Mouse (Mus musculus): Measurements from ENCODE around the gene Kdm4b. TPM values are rescaled to one million over a fixed set of nuclear protein-coding genes. Genes with fewer than 3 reads are reported as not detected.

Kdm4b gene
- polyA plus RNA-seq, 1 experiment: 11.5 TPM

- no peak overlapping the region for H3K27ac ChIP-seq (ENCODE audit: insufficient read depth, low read length)
- no peaks in the 10 kb centered on the region for H3K4me1 ChIP-seq (ENCODE audit: control insufficient read depth, insufficient read depth, low read length)
- no peaks in the 10 kb centered on the region for H3K36me3 ChIP-seq (ENCODE audit: control insufficient read depth, insufficient read depth, low read length, poor library complexity, severe bottlenecking)
- H3K27me3 ChIP-seq (ENCODE audit: control insufficient read depth, insufficient read depth, low read length, poor library complexity, severe bottlenecking): no peaks in the 10 kb centered on the region
- H3K4me3 ChIP-seq (ENCODE audit: low read depth, low read length): no peak overlapping the region
- no peaks in the 10 kb centered on the region for H3K9me3 ChIP-seq (replicated peaks; ENCODE audit: control insufficient read depth, insufficient read depth, low read length, poor library complexity, severe bottlenecking)
- H3K9ac ChIP-seq (ENCODE audit: low read depth, poor library complexity, severe bottlenecking): no peak overlapping the region
- TF ChIP-seq CTCF (IDR thresholded peaks at IDR 0.05; ENCODE audit: low read depth, low read length): no peak
These were observed 5.4 kb downstream of the Kdm4b start for GRCm38 (mm10) chr17:56331256-56331655.

GRCm38 (mm10) chr17:56332987-56333386 lies 7.1 kb downstream of the Kdm4b start:
- no peaks in the 10 kb centered on the region for H3K36me3 ChIP-seq (ENCODE audit: control insufficient read depth, insufficient read depth, low read length, poor library complexity, severe bottlenecking)
- no peak overlapping the region for H3K9ac ChIP-seq (ENCODE audit: low read depth, poor library complexity, severe bottlenecking)
- no peak overlapping the region for H3K27ac ChIP-seq (ENCODE audit: insufficient read depth, low read length)
- H3K4me1 ChIP-seq (ENCODE audit: control insufficient read depth, insufficient read depth, low read length): no peaks in the 10 kb centered on the region
- no peaks in the 10 kb centered on the region for H3K9me3 ChIP-seq (replicated peaks; ENCODE audit: control insufficient read depth, insufficient read depth, low read length, poor library complexity, severe bottlenecking)
- no peaks in the 10 kb centered on the region for H3K27me3 ChIP-seq (ENCODE audit: control insufficient read depth, insufficient read depth, low read length, poor library complexity, severe bottlenecking)
- TF ChIP-seq EP300 (IDR thresholded peaks at IDR 0.05; ENCODE audit: insufficient read depth, low read depth, low read length) (no peak), CTCF (IDR thresholded peaks at IDR 0.05; ENCODE audit: low read depth, low read length) (peak; percentile 61), POLR2A (IDR thresholded peaks at IDR 0.05; ENCODE audit: insufficient read depth, low read length) (no peak)
- no peak overlapping the region for H3K4me3 ChIP-seq (ENCODE audit: low read depth, low read length)

- no peak for TF ChIP-seq EP300 (IDR thresholded peaks at IDR 0.05; ENCODE audit: insufficient read depth, low read depth, low read length)
- no peak for TF ChIP-seq POLR2A (IDR thresholded peaks at IDR 0.05; ENCODE audit: insufficient read depth, low read length)
- TF ChIP-seq CTCF (IDR thresholded peaks at IDR 0.05; ENCODE audit: low read depth, low read length): peak; percentile 65
- Histone ChIP-seq H3K9ac (ENCODE audit: low read depth, poor library complexity, severe bottlenecking) (no peak overlapping the region), H3K27ac (ENCODE audit: insufficient read depth, low read length) (no peak overlapping the region), H3K9me3 (replicated peaks; ENCODE audit: control insufficient read depth, insufficient read depth, low read length, poor library complexity, severe bottlenecking) (no peaks in the 10 kb centered on the region), H3K4me1 (ENCODE audit: control insufficient read depth, insufficient read depth, low read length) (no peaks in the 10 kb centered on the region), H3K4me3 (ENCODE audit: low read depth, low read length) (no peak overlapping the region), H3K36me3 (ENCODE audit: control insufficient read depth, insufficient read depth, low read length, poor library complexity, severe bottlenecking) (no peaks in the 10 kb centered on the region), H3K27me3 (ENCODE audit: control insufficient read depth, insufficient read depth, low read length, poor library complexity, severe bottlenecking) (no peaks in the 10 kb centered on the region)
These were observed 11.3 kb downstream of the Kdm4b start for GRCm38 (mm10) chr17:56337190-56337589.

GRCm38 (mm10) chr17:56337791-56338190 lies 11.9 kb downstream of the Kdm4b start:
- no peaks in the 10 kb centered on the region for H3K9me3 ChIP-seq (replicated peaks; ENCODE audit: control insufficient read depth, insufficient read depth, low read length, poor library complexity, severe bottlenecking)
- H3K4me1 ChIP-seq (ENCODE audit: control insufficient read depth, insufficient read depth, low read length): no peaks in the 10 kb centered on the region
- no peaks in the 10 kb centered on the region for H3K27me3 ChIP-seq (ENCODE audit: control insufficient read depth, insufficient read depth, low read length, poor library complexity, severe bottlenecking)
- TF ChIP-seq CTCF (IDR thresholded peaks at IDR 0.05; ENCODE audit: low read depth, low read length): no peak
- no peak for TF ChIP-seq EP300 (IDR thresholded peaks at IDR 0.05; ENCODE audit: insufficient read depth, low read depth, low read length)
- no peak overlapping the region for H3K9ac ChIP-seq (ENCODE audit: low read depth, poor library complexity, severe bottlenecking)
- no peak overlapping the region for H3K27ac ChIP-seq (ENCODE audit: insufficient read depth, low read length)
- H3K36me3 ChIP-seq (ENCODE audit: control insufficient read depth, insufficient read depth, low read length, poor library complexity, severe bottlenecking): no peaks in the 10 kb centered on the region
- no peak overlapping the region for H3K4me3 ChIP-seq (ENCODE audit: low read depth, low read length)

GRCm38 (mm10) chr17:56338909-56339308 lies 13.0 kb downstream of the Kdm4b start:
- Histone ChIP-seq H3K4me1 (ENCODE audit: control insufficient read depth, insufficient read depth, low read length) (no peaks in the 10 kb centered on the region), H3K9ac (ENCODE audit: low read depth, poor library complexity, severe bottlenecking) (no peak overlapping the region), H3K9me3 (replicated peaks; ENCODE audit: control insufficient read depth, insufficient read depth, low read length, poor library complexity, severe bottlenecking) (no peaks in the 10 kb centered on the region), H3K4me3 (ENCODE audit: low read depth, low read length) (no peak overlapping the region), H3K36me3 (ENCODE audit: control insufficient read depth, insufficient read depth, low read length, poor library complexity, severe bottlenecking) (no peaks in the 10 kb centered on the region), H3K27ac (ENCODE audit: insufficient read depth, low read length) (no peak overlapping the region), H3K27me3 (ENCODE audit: control insufficient read depth, insufficient read depth, low read length, poor library complexity, severe bottlenecking) (no peaks in the 10 kb centered on the region)
- TF ChIP-seq CTCF (IDR thresholded peaks at IDR 0.05; ENCODE audit: low read depth, low read length) (peak; percentile 53), EP300 (IDR thresholded peaks at IDR 0.05; ENCODE audit: insufficient read depth, low read depth, low read length) (no peak)

GRCm38 (mm10) chr17:56340717-56341116 lies 14.9 kb downstream of the Kdm4b start:
- Histone ChIP-seq H3K9ac (ENCODE audit: low read depth, poor library complexity, severe bottlenecking) (no peak overlapping the region), H3K9me3 (replicated peaks; ENCODE audit: control insufficient read depth, insufficient read depth, low read length, poor library complexity, severe bottlenecking) (no peaks in the 10 kb centered on the region), H3K36me3 (ENCODE audit: control insufficient read depth, insufficient read depth, low read length, poor library complexity, severe bottlenecking) (no peaks in the 10 kb centered on the region)

More at GRCm38 (mm10) chr17:56340717-56341116, 14.9 kb downstream of the Kdm4b start:
- H3K4me1 ChIP-seq (ENCODE audit: control insufficient read depth, insufficient read depth, low read length): no peaks in the 10 kb centered on the region
- no peak overlapping the region for H3K4me3 ChIP-seq (ENCODE audit: low read depth, low read length)
- H3K27ac ChIP-seq (ENCODE audit: insufficient read depth, low read length): no peak overlapping the region
- H3K27me3 ChIP-seq (ENCODE audit: control insufficient read depth, insufficient read depth, low read length, poor library complexity, severe bottlenecking): no peaks in the 10 kb centered on the region
- no peak for TF ChIP-seq POLR2A (IDR thresholded peaks at IDR 0.05; ENCODE audit: insufficient read depth, low read length)
- no peak for TF ChIP-seq CTCF (IDR thresholded peaks at IDR 0.05; ENCODE audit: low read depth, low read length)
- no peak for TF ChIP-seq EP300 (IDR thresholded peaks at IDR 0.05; ENCODE audit: insufficient read depth, low read depth, low read length)

Measured in ES-Bruce4 (cell line).